Mouse (Mus musculus): ENCODE results near the gene Ap1g1.

- no peak for TF ChIP-seq ZNF384 (IDR thresholded peaks at IDR 0.05; ENCODE audit: low read depth, low read length)
- no peak for TF ChIP-seq CHD2 (IDR thresholded peaks at IDR 0.05; ENCODE audit: low read depth, low read length)
- TF ChIP-seq HCFC1 (IDR thresholded peaks at IDR 0.05; ENCODE audit: borderline replicate concordance, insufficient read depth, low read length): no peak
- no peak for TF ChIP-seq ZC3H11A (IDR thresholded peaks at IDR 0.05; ENCODE audit: borderline replicate concordance, low read depth, low read length)
- no peak for TF ChIP-seq MAFK (IDR thresholded peaks at IDR 0.05; ENCODE audit: insufficient read depth, low read depth, low read length)
Observed at GRCm38 (mm10) chr8:109808120-109808447, 29.7 kb downstream of the Ap1g1 start.

All from ES-E14 (cell line).